Mouse (Mus musculus) C2C12 (cell line): ENCODE data around the gene Map3k12.

ENCODE experiments used
- CTCF ChIP-seq: IDR thresholded peaks from one replicate; pipeline ENCODE4 v1.5.1; 2011; ENCODE audit not compliant: control insufficient read depth, insufficient read depth, insufficient read length
- FOSL1 ChIP-seq: IDR thresholded peaks from one replicate; pipeline ENCODE4 v1.8.0; 2011; ENCODE audit warnings: mild to moderate bottlenecking, low read length; ENCODE audit not compliant: poor library complexity, insufficient read depth, severe bottlenecking
- USF1 ChIP-seq: IDR thresholded peaks from one replicate; pipeline ENCODE4 v1.6.1; 2011; ENCODE audit warnings: low read depth, mild to moderate bottlenecking, control low read depth, moderate library complexity

DNA sequence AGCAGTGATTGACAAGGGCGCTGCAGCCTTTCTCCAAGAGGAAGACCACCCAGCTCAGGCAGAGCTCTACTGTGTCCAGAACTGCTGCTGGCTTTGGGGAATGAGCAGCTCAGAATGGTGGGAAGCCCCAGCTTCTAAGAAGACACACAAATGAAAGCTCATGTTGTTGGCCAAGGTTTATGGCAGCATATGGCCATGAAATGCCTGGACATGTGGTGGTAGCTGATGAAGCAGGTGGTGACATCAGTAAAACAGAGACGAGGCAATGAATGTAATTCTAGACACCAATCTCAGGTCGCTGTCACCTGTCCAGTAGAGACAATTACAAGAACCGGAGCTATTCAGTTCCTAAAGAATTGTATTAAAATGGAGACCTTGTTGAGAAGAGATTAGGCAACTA, 27.9 kb upstream of the Map3k12 start:
- TF ChIP-seq CTCF (no peak), USF1 (no peak), FOSL1 (no peak)
